Comparison of ENCODE assay signal across 12 mouse cellular contexts in the genomic region with DNA sequence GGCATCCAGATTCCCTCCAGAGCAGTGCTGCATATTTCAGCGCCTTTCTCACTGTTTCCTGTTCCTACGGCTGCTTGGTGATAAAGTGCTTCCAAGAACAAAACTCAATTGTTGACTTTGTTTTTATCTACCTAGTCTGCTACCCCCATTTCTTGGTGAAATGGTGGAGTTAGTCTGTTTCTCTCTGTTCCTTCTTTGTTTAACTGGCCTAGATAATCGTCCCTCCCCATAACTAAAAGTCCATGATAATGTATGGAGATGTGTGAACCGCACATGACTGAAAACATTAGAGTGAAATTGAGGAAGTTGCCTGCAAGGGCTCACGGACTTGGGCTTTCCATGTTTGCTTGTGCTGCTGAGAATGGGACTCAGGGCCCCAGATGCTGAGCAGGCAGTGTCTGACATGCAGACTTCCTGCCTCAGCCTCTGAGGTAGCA. TPM values are rescaled to one million over a fixed set of nuclear protein-coding genes. Genes with fewer than 3 reads are reported as not detected.
A peak's percentile ranks its signal among the peaks of the same experiment; 100 is the strongest.
DNase-seq lines count a peak whose midpoint lies in the region; ATAC-seq and TF ChIP-seq lines count a peak whose summit lies in the region.
"Had no signal": no experiment of that assay in that cellular context is flagged by ENCODE, and none has a peak within 500 bp of the region (broad histone marks: within the 10 kb centered on the region; RNA-seq: fewer than 3 reads in every experiment).

No protein-coding gene starts in this region.

- intact Hi-C loops in gastrocnemius, postnatal 36 days (cut with DNase I), result no loop called here

- peak overlapping the region; percentile 84 for H3K27ac ChIP-seq in heart, embryonic 13.5 days (replicated peaks)
- peak overlapping the region; percentile 60 for H3K27ac ChIP-seq in liver, postnatal 0 days (ENCODE audit: low read depth)
- H3K27ac ChIP-seq: midbrain, embryonic 13.5 days had no signal

- H3K4me1 ChIP-seq in heart, embryonic 13.5 days, result peaks cover 54% of the 10 kb centered on the region
- peaks cover 49% of the 10 kb centered on the region for H3K4me1 ChIP-seq in liver, postnatal 0 days (ENCODE audit: insufficient read depth)

- H3K9me3 ChIP-seq in heart, embryonic 13.5 days, result no peaks in the 10 kb centered on the region
- no peaks in the 10 kb centered on the region for H3K9me3 ChIP-seq in liver, postnatal 0 days (ENCODE audit: low read length)
- H3K9me3 ChIP-seq: midbrain, embryonic 13.5 days had no signal

- peak; percentile 14 for DNase-seq in heart, adult 8-10 months (ENCODE audit: low spot score)
- DNase-seq in heart, postnatal 4 days, result no peak
- peak; percentile 54 for DNase-seq in 416B (ENCODE audit: low read depth)
- DNase-seq in liver, postnatal 0 days, result no peak
- DNase-seq in cerebellum, postnatal 4 days (ENCODE audit: low spot score in 2 of 2), result no peak
- no peak for DNase-seq in frontal cortex, postnatal 10 days (ENCODE audit: low spot score in 2 of 2)
- no peak for DNase-seq in gastrocnemius, postnatal 36 days
- DNase-seq: spleen, adult 18-20 months had no signal

- peaks cover 33% of the 10 kb centered on the region for H3K36me3 ChIP-seq in heart, embryonic 13.5 days
- H3K36me3 ChIP-seq in liver, postnatal 0 days (replicated peaks; ENCODE audit: insufficient read depth, low read length), result peaks cover 19% of the 10 kb centered on the region

- H3K4me2 ChIP-seq in heart, embryonic 13.5 days, result peak overlapping the region; percentile 85
- H3K4me2 ChIP-seq in liver, postnatal 0 days (ENCODE audit: low read depth, low read length), result peak overlapping the region; percentile 29
- H3K4me2 ChIP-seq: midbrain, embryonic 13.5 days had no signal

- H3K27me3 ChIP-seq in heart, embryonic 13.5 days (replicated peaks), result no peaks in the 10 kb centered on the region
- H3K27me3 ChIP-seq in liver, postnatal 0 days (ENCODE audit: insufficient read depth, low read length), result no peaks in the 10 kb centered on the region
- H3K27me3 ChIP-seq: midbrain, embryonic 13.5 days had no signal

- no peak for TF ChIP-seq CTCF in liver, postnatal 0 days (IDR thresholded peaks at IDR 0.05; ENCODE audit: low read depth)

- no peak for ATAC-seq in heart, embryonic 13.5 days (ENCODE audit: extremely low read depth, insufficient number of reproducible peaks, low FRiP score, low TSS enrichment)
- ATAC-seq in liver, postnatal 0 days, result no peak
- ATAC-seq: intestine, embryonic 16.5 days; midbrain, embryonic 13.5 days had no signal

- no peak overlapping the region for H3K4me3 ChIP-seq in heart, embryonic 13.5 days
- H3K4me3 ChIP-seq in liver, postnatal 0 days (ENCODE audit: low read depth, low read length), result no peak overlapping the region
- H3K4me3 ChIP-seq: midbrain, embryonic 13.5 days had no signal

- 0 out of 2 replicates have a peak overlapping the region, but pooled peaks have one; percentile 8 for H3K9ac ChIP-seq in heart, embryonic 13.5 days
- H3K9ac ChIP-seq in liver, postnatal 0 days (replicated peaks), result no peak overlapping the region
- H3K9ac ChIP-seq: midbrain, embryonic 13.5 days had no signal

- TF ChIP-seq EP300 in liver, postnatal 0 days (IDR thresholded peaks at IDR 0.05; ENCODE audit: low read depth), result no peak

- WGBS in heart, embryonic 13.5 days, result 44% methylated on average over 5 of the region's 5 CpGs
- 11% methylated on average over 5 of the region's 5 CpGs for WGBS in liver, postnatal 0 days (ENCODE audit: insufficient replicate concordance)

RNA-seq across cellular contexts. Expression of a gene that starts 3.6 kb away (rescaled TPM):
- total RNA-seq in heart, adult 8-10 months (2022), result 100 to 1,000 TPM in 2 of 4 experiments, 10 to 100 TPM in 2; 89.6 to 104 (median 99.6) TPM
- total RNA-seq in heart, postnatal 4 days (2021), result 100 to 1,000 TPM; 105 to 107 TPM
- 99.8 and 114 TPM in 2 replicates for polyA plus RNA-seq in heart, embryonic 13.5 days (2015; fragmentation: Nextera tagmentation; extraction: Ambion mirVana)
- polyA plus RNA-seq in liver, postnatal 0 days (2015; fragmentation: Nextera tagmentation; extraction: Ambion mirVana), result 38.4 and 42.5 TPM in 2 replicates
- 10 to 100 TPM; 70.4 to 74.8 TPM for total RNA-seq in gastrocnemius, postnatal 36 days (2021)

RNA-seq across cellular contexts. Expression of a gene that starts 19.5 kb away (rescaled TPM):
- 10 to 100 TPM; 50.6 to 58.9 (median 53.5) TPM for total RNA-seq in heart, adult 8-10 months (2022)
- total RNA-seq in heart, postnatal 4 days (2021), result 10 to 100 TPM; 88.0 to 93.6 TPM
- polyA plus RNA-seq in heart, embryonic 13.5 days (2015; fragmentation: Nextera tagmentation; extraction: Ambion mirVana), result 150 and 170 TPM in 2 replicates
- 149 and 154 TPM in 2 replicates for polyA plus RNA-seq in liver, postnatal 0 days (2015; fragmentation: Nextera tagmentation; extraction: Ambion mirVana)
- total RNA-seq in gastrocnemius, postnatal 36 days (2021), result 10 to 100 TPM; 49.1 to 52.8 TPM

RNA-seq across cellular contexts. Expression of a gene that starts 45.0 kb away (rescaled TPM):
- under 1 TPM in 2 of 4 experiments, not detected in 2; 0.09 to 0.14 TPM for total RNA-seq in heart, adult 8-10 months (2022)
- not detected for total RNA-seq in heart, postnatal 4 days (2021)
- not detected in 2 replicates for polyA plus RNA-seq in heart, embryonic 13.5 days (2015; fragmentation: Nextera tagmentation; extraction: Ambion mirVana)
- not detected in 2 replicates for polyA plus RNA-seq in liver, postnatal 0 days (2015; fragmentation: Nextera tagmentation; extraction: Ambion mirVana)
- not detected for total RNA-seq in gastrocnemius, postnatal 36 days (2021)
- total RNA-seq: gastrocnemius, postnatal 4 days had no signal
- polyA plus RNA-seq: midbrain, embryonic 13.5 days had no signal

Comparison
In these comparisons a context has a peak if more than half of its experiments do, and no peak if none do; other contexts are left out.
1. DNase-seq: peak in heart, adult 8-10 months (single experiment) and 416B (single experiment); none in heart, postnatal 4 days (single experiment), liver, postnatal 0 days (single experiment), cerebellum, postnatal 4 days (0 of 2), frontal cortex, postnatal 10 days (0 of 2) and gastrocnemius, postnatal 36 days (0 of 2).